Mouse (Mus musculus): ENCODE measurements around the gene Htra3. TPM values are rescaled to one million over a fixed set of nuclear protein-coding genes. Genes with fewer than 3 reads are reported as not detected.

Htra3 gene
- polyA plus RNA-seq, 1 experiment from 2014 or later = 29.2 TPM

DNA sequence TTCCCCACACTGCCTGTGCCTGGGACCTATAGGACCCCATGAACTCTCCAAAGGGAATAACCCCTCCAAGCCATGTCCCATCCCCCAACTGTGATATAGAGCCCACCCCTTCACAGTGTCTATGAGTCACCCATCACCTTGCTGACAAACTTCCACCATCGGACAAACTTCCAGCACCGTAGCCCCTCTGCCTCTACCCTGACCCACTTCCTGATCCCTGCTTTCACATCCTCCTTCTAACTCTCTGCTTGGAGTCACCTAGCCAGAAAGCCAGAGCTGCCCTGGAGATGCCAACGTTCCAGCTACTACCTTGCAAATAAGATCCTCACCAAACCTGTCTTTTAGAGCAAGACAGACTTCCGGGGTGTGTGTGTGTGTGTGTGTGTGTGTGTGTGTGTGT, 14.1 kb upstream of the Htra3 start:
- 39% methylated on average over 4 of the region's 4 CpGs for WGBS
- no peak overlapping the region for H3K4me2 ChIP-seq
- no peak overlapping the region for H3K9ac ChIP-seq
- H3K4me3 ChIP-seq = no peak overlapping the region
- H3K27me3 ChIP-seq = no peaks in the 10 kb centered on the region
- H3K27ac ChIP-seq = no peak overlapping the region
- no peaks in the 10 kb centered on the region for H3K9me3 ChIP-seq
- H3K4me1 ChIP-seq = peaks cover 30% of the 10 kb centered on the region
- no peak for ATAC-seq (ENCODE audit: borderline replicate concordance, extremely low read depth, low FRiP score, low TSS enrichment)
- no peaks in the 10 kb centered on the region for H3K36me3 ChIP-seq

DNA sequence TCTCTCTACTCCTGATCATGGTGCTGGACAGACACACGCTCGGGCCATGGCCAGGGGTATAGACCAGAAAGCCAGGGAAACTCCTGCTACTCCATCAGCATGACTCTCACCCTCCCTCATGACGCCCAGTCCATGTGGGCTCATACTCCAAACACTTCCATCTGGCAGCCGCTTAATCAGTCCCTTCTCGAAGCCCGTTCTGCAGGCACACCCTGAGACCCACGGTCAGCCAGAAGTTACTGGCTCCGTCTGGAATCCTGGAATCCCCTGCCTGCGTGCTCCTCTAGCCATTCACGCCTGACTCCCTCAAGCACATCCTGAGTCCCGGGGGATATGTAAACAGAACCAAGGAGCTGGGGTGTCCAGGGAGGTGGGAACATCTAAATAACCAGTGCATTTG, 11.7 kb upstream of the Htra3 start:
- Histone ChIP-seq H3K9ac (no peak overlapping the region), H3K36me3 (no peaks in the 10 kb centered on the region), H3K4me2 (no peak overlapping the region), H3K4me1 (peaks cover 45% of the 10 kb centered on the region), H3K9me3 (no peaks in the 10 kb centered on the region), H3K27me3 (no peaks in the 10 kb centered on the region), H3K27ac (no peak overlapping the region), H3K4me3 (no peak overlapping the region)
- ATAC-seq (ENCODE audit: borderline replicate concordance, extremely low read depth, low FRiP score, low TSS enrichment) = no peak
- WGBS = 16% methylated on average over 11 of the region's 11 CpGs

- no peak overlapping the region for H3K27ac ChIP-seq
- 58% methylated on average over 8 of the region's 8 CpGs for WGBS
- no peaks in the 10 kb centered on the region for H3K9me3 ChIP-seq
- no peaks in the 10 kb centered on the region for H3K27me3 ChIP-seq
- no peak overlapping the region for H3K4me2 ChIP-seq
- H3K36me3 ChIP-seq = no peaks in the 10 kb centered on the region
- peaks cover 45% of the 10 kb centered on the region for H3K4me1 ChIP-seq
- H3K9ac ChIP-seq = no peak overlapping the region
- no peak overlapping the region for H3K4me3 ChIP-seq
- ATAC-seq (ENCODE audit: borderline replicate concordance, extremely low read depth, low FRiP score, low TSS enrichment) = no peak
Observed at GRCm38 (mm10) chr5:35690485-35691165, 11.0 kb upstream of the Htra3 start.

DNA sequence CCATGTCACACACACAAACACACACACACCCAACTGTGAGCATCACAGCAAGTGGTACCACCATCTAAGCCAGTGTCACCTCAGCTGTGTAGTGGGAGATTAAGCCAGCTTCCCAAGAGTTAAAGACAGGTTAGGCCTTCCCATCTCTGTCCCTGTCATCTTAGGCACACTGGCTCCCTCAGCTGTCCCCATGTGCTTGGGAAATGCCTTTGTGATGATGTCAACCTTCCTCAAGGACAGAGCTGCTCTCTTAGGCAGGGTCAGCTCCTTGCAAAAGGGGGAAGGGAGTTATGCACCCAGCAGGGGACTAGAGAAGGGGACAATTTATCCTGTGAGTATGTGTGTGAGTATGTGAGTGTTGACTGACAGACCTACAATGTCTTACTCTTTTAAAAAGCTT, 9.8 kb upstream of the Htra3 start:
- H3K4me3 ChIP-seq = no peak overlapping the region
- no peaks in the 10 kb centered on the region for H3K27me3 ChIP-seq
- H3K27ac ChIP-seq = no peak overlapping the region
- H3K9me3 ChIP-seq = no peaks in the 10 kb centered on the region
- ATAC-seq (ENCODE audit: borderline replicate concordance, extremely low read depth, low FRiP score, low TSS enrichment) = no peak
- H3K4me1 ChIP-seq = peaks cover 45% of the 10 kb centered on the region
- no peak overlapping the region for H3K9ac ChIP-seq
- no peaks in the 10 kb centered on the region for H3K36me3 ChIP-seq
- H3K4me2 ChIP-seq = no peak overlapping the region

DNA sequence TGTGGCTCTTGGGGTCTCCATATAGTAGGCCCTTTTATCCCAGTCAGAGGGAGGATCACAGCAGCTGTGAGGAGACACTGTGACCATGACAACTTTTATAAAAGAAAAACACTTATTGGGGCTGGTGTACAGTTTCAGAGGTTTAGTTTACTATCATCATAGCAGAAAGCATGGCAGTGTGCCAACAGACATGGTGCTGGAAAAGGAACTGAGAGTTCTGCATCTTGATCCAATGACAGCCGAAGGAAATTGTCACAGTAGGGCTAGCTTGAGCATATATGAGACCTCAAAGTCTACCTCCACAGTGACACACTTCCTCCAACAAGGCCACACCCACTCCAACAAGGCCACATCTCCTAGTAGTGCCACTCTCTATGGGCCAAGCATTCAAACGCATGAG, 9.3 kb upstream of the Htra3 start:
- no peaks in the 10 kb centered on the region for H3K9me3 ChIP-seq
- ATAC-seq (ENCODE audit: borderline replicate concordance, extremely low read depth, low FRiP score, low TSS enrichment) = peak; percentile 21; the same call in 1 of the 2 replicates
- 39% methylated on average over 2 of the region's 2 CpGs for WGBS
- no peak overlapping the region for H3K4me2 ChIP-seq
- no peak overlapping the region for H3K27ac ChIP-seq
- no peak overlapping the region for H3K9ac ChIP-seq
- no peak overlapping the region for H3K4me3 ChIP-seq
- no peaks in the 10 kb centered on the region for H3K36me3 ChIP-seq
- H3K27me3 ChIP-seq = no peaks in the 10 kb centered on the region
- peaks cover 45% of the 10 kb centered on the region for H3K4me1 ChIP-seq

DNA sequence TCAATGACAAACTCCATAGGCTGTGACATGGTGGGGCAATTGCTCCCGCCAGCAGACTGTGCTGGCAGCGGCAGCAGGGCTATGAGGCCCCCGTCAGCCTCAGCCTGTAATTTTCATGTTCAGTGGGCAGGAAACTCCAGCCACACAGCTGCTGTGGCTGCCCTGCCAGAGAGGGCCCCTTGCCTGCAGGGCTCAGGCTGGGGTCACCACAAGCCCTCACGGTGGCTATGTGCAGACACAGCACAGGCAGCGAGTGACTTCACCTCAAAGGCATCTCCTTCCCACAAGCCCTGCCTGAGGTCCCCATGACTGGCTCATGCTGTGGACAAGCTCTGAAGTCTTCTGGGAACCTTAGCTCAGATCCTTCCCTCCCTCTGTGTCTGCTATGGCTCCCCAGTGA, 7.5 kb upstream of the Htra3 start:
- H3K27me3 ChIP-seq = no peaks in the 10 kb centered on the region
- no peak overlapping the region for H3K4me3 ChIP-seq
- peaks cover 45% of the 10 kb centered on the region for H3K4me1 ChIP-seq
- no peaks in the 10 kb centered on the region for H3K9me3 ChIP-seq
- H3K4me2 ChIP-seq = no peak overlapping the region
- no peak overlapping the region for H3K9ac ChIP-seq
- no peaks in the 10 kb centered on the region for H3K36me3 ChIP-seq
- ATAC-seq (ENCODE audit: borderline replicate concordance, extremely low read depth, low FRiP score, low TSS enrichment) = peak; percentile 41; the same call in 1 of the 2 replicates
- no peak overlapping the region for H3K27ac ChIP-seq
- 45% methylated on average over 5 of the region's 5 CpGs for WGBS

- no peaks in the 10 kb centered on the region for H3K27me3 ChIP-seq
- H3K4me1 ChIP-seq = peaks cover 40% of the 10 kb centered on the region
- H3K4me2 ChIP-seq = no peak overlapping the region
- H3K9ac ChIP-seq = no peak overlapping the region
- H3K4me3 ChIP-seq = no peak overlapping the region
- no peaks in the 10 kb centered on the region for H3K9me3 ChIP-seq
- no peak overlapping the region for H3K27ac ChIP-seq
- H3K36me3 ChIP-seq = no peaks in the 10 kb centered on the region
- WGBS = 73% methylated on average over 4 of the region's 4 CpGs
- no peak for ATAC-seq (ENCODE audit: borderline replicate concordance, extremely low read depth, low FRiP score, low TSS enrichment)
Observed at GRCm38 (mm10) chr5:35686336-35686735, 6.8 kb upstream of the Htra3 start.

- Histone ChIP-seq H3K27ac (no peak overlapping the region), H3K9ac (no peak overlapping the region), H3K4me2 (no peak overlapping the region), H3K4me1 (peaks cover 28% of the 10 kb centered on the region), H3K27me3 (peaks cover 8% of the 10 kb centered on the region; the same call in 1 of the 2 replicates), H3K4me3 (no peak overlapping the region), H3K36me3 (no peaks in the 10 kb centered on the region), H3K9me3 (no peaks in the 10 kb centered on the region)
- WGBS = 47% methylated on average over 3 of the region's 3 CpGs
- ATAC-seq (ENCODE audit: borderline replicate concordance, extremely low read depth, low FRiP score, low TSS enrichment) = no peak
Observed at GRCm38 (mm10) chr5:35685079-35685478, 5.5 kb upstream of the Htra3 start.

DNA sequence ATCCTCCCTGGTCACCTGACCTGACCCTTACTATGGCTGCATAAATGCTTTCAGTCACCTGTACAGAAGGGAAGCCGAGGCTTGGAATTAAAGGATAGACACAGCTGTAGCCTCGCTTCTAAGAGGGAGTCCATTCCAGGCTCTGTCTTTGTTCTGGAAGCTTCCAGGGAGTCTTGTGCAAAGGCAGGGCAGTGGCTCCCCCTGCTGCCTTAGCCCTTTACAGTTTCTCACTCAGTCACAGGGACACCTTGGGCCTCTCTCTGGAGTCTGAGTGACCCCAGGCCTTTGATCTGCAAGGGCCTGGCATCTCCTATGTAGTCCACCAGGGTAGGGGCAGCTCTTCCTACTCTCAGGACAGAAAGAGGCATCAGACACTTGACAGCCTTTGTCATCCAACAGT, 1.4 kb upstream of the Htra3 start:
- no peak; the same call in 1 of the 2 replicates for ATAC-seq (ENCODE audit: borderline replicate concordance, extremely low read depth, low FRiP score, low TSS enrichment)
- Histone ChIP-seq H3K4me3 (no peak overlapping the region), H3K9ac (no peak overlapping the region), H3K4me1 (peaks cover 8% of the 10 kb centered on the region), H3K27ac (no peak overlapping the region), H3K4me2 (no peak overlapping the region), H3K27me3 (peaks cover 37% of the 10 kb centered on the region), H3K9me3 (no peaks in the 10 kb centered on the region), H3K36me3 (no peaks in the 10 kb centered on the region)
- 52% methylated on average over 2 of the region's 2 CpGs for WGBS

GRCm38 (mm10) chr5:35676964-35677363, 2.6 kb downstream of the Htra3 start:
- Histone ChIP-seq H3K4me3 (no peak overlapping the region), H3K9me3 (no peaks in the 10 kb centered on the region), H3K36me3 (no peaks in the 10 kb centered on the region), H3K9ac (no peak overlapping the region), H3K27ac (no peak overlapping the region), H3K4me2 (no peak overlapping the region), H3K4me1 (peaks cover 37% of the 10 kb centered on the region), H3K27me3 (peaks cover 37% of the 10 kb centered on the region)
- ATAC-seq (ENCODE audit: borderline replicate concordance, extremely low read depth, low FRiP score, low TSS enrichment) = no peak
- WGBS = 82% methylated on average over 7 of the region's 7 CpGs

- Histone ChIP-seq H3K4me2 (no peak overlapping the region), H3K27ac (peak overlapping the region; percentile 91), H3K36me3 (no peaks in the 10 kb centered on the region), H3K27me3 (peaks cover 20% of the 10 kb centered on the region), H3K4me3 (no peak overlapping the region), H3K9me3 (no peaks in the 10 kb centered on the region), H3K9ac (no peak overlapping the region), H3K4me1 (peaks cover 62% of the 10 kb centered on the region)
- 7% methylated on average over 4 of the region's 4 CpGs for WGBS
- peak; percentile 8; the same call in 1 of the 2 replicates for ATAC-seq (ENCODE audit: borderline replicate concordance, extremely low read depth, low FRiP score, low TSS enrichment)
Observed at GRCm38 (mm10) chr5:35674081-35674555, 5.5 kb downstream of the Htra3 start.

DNA sequence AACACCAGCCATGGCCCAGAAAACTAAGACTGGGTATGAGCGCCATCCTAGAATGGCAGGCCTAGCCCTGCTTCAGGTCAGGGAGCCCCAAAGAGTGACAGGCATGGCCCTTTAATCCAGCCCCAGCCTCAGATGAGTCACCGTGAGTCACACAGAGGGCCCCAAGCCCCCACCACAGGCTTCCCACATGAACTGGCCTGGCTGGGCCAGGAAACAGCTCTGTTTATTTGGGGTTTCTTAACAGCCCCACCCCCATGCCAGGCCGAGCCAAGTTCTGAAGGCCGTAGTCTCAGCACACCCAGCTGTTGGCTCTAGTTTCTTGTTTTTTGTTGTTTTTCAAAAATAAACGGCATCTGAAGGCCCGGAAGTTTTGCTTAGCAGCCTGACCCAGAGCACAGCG, 6.5 kb downstream of the Htra3 start:
- peak overlapping the region; percentile 91 for H3K27ac ChIP-seq
- peaks cover 58% of the 10 kb centered on the region for H3K4me1 ChIP-seq
- no peak overlapping the region for H3K9ac ChIP-seq
- no peak overlapping the region; the same call in 1 of the 2 replicates for H3K4me2 ChIP-seq
- peaks cover 9% of the 10 kb centered on the region; the same call in 1 of the 2 replicates for H3K27me3 ChIP-seq
- H3K9me3 ChIP-seq = no peaks in the 10 kb centered on the region
- WGBS = 31% methylated on average over 7 of the region's 7 CpGs
- no peaks in the 10 kb centered on the region for H3K36me3 ChIP-seq
- peak; percentile 63; the same call in 1 of the 2 replicates for ATAC-seq (ENCODE audit: borderline replicate concordance, extremely low read depth, low FRiP score, low TSS enrichment)
- H3K4me3 ChIP-seq = no peak overlapping the region

Data from lung, embryonic 15.5 days (tissue).